ENCODE assay signal across 26 mouse cellular contexts in the genomic region with DNA sequence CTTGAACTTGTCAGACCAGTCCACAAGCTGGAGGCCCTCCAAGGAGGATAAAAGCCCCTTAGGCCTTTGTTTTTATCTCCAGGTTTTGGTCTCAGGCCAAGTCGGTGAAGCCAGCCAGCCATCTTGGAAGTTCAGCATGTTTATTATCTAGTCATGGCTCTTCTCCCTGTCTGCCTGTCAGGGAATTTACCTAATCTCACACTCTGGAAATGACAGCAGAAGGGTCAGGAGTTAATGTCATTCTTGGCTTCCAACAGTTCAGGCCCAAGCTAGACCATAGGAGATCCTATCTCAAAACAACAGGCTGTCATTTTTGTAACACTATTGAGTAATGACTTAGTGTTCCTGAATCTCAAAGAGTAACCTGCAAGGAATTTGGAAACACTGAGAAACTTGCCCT.
"Had no signal": no experiment of that assay in that cellular context is flagged by ENCODE, and none has a peak within 500 bp of the region (broad histone marks: within the 10 kb centered on the region; RNA-seq: fewer than 3 reads in every experiment).

No protein-coding gene starts in this region.

- H3K9ac ChIP-seq: heart, embryonic 13.5 days; heart, embryonic 15.5 days; hindbrain, embryonic 13.5 days; hindbrain, embryonic 15.5 days; kidney, embryonic 15.5 days; limb, embryonic 13.5 days; limb, embryonic 15.5 days; liver, embryonic 13.5 days had no signal

- ATAC-seq: hindbrain, postnatal 0 days; intestine, embryonic 16.5 days had no signal

- H3K4me3 ChIP-seq: heart, adult 2 months; heart, embryonic 13.5 days; heart, embryonic 15.5 days; hindbrain, embryonic 13.5 days; hindbrain, embryonic 15.5 days; kidney, embryonic 15.5 days; limb, embryonic 13.5 days; limb, embryonic 15.5 days; liver, embryonic 13.5 days had no signal

- H3K4me2 ChIP-seq: heart, embryonic 11.5 days; heart, embryonic 13.5 days; heart, embryonic 15.5 days; hindbrain, embryonic 13.5 days; hindbrain, embryonic 15.5 days; kidney, embryonic 15.5 days; limb, embryonic 13.5 days; limb, embryonic 15.5 days; liver, embryonic 13.5 days had no signal

- H3K27ac ChIP-seq: heart, adult 2 months; heart, embryonic 13.5 days; heart, embryonic 15.5 days; hindbrain, embryonic 13.5 days; hindbrain, embryonic 15.5 days; hindbrain, postnatal 0 days; kidney, embryonic 15.5 days; kidney, postnatal 0 days; limb, embryonic 13.5 days; limb, embryonic 15.5 days; liver, embryonic 13.5 days had no signal

- H3K36me3 ChIP-seq: heart, embryonic 13.5 days; heart, embryonic 15.5 days; hindbrain, embryonic 13.5 days; hindbrain, embryonic 15.5 days; kidney, embryonic 15.5 days; limb, embryonic 13.5 days; limb, embryonic 15.5 days; liver, embryonic 13.5 days had no signal

- H3K9me3 ChIP-seq: heart, embryonic 13.5 days; heart, embryonic 15.5 days; hindbrain, embryonic 13.5 days; hindbrain, embryonic 15.5 days; kidney, embryonic 15.5 days; limb, embryonic 13.5 days; limb, embryonic 15.5 days; liver, embryonic 13.5 days had no signal

- H3K27me3 ChIP-seq: heart, embryonic 13.5 days; heart, embryonic 15.5 days; hindbrain, embryonic 13.5 days; hindbrain, embryonic 15.5 days; kidney, embryonic 15.5 days; limb, embryonic 13.5 days; limb, embryonic 15.5 days; liver, embryonic 13.5 days had no signal

- H3K4me1 ChIP-seq: hindbrain, embryonic 15.5 days; limb, embryonic 13.5 days had no signal

- DNase-seq: gastrocnemius, postnatal 10 days; gastrocnemius, postnatal 25 days; heart, adult 11 months; heart, adult 2 months; heart, postnatal 14 days; heart, postnatal 36 days; kidney, adult 11 months; kidney, adult 2 months; kidney, adult 9 months; kidney, postnatal 14 days; kidney, postnatal 36 days; layer of hippocampus, adult 9-11 months; layer of hippocampus, postnatal 36 days; left cerebral cortex, postnatal 4 days; liver, embryonic 13.5 days had no signal
